Mouse (Mus musculus) G1E (cell line): ENCODE data around the gene Mst1.

Experiments
- CTCF ChIP-seq: IDR thresholded peaks from 2 replicates; pipeline ENCODE4 v1.5.1; 2012; ENCODE audit warnings: low read depth, low read length, inconsistent platforms, mixed read lengths
- GATA1 ChIP-seq: IDR thresholded peaks from 2 replicates; pipeline ENCODE4 v1.6.1; 2012; ENCODE audit warnings: borderline replicate concordance, low read length, inconsistent platforms, mixed read lengths
- TAL1 ChIP-seq: conservative IDR thresholded peaks from 2 replicates; pipeline ENCODE4 v1.6.1; 2012; ENCODE audit warnings: low read depth, low read length, inconsistent platforms, mixed read lengths

DNA sequence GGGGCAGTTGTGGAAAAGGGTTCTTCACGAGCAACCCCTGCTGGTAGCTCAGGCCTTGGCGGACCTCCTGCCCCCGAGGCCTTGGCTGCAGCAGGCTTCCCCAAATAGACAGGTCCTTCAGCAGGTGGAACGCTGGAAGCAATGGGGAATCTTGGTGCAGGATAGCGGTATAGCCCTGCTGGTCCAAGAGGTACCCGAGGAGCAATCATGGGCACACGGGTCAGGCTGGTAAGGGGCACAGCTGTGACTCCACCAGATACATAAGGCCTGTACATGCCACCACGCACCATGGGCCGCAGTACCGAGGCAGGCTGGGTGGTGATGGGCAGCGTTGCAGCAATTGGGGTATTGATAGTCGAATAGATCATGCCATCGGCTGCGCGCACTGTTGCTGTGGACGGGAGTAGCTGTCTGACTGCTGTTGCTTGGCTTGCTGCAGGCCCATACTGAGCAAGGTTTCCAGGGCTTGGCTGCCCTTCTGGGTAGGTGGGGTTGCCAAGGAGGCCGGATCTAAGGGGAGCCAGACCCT, 31.4 kb downstream of the Mst1 start:
- TF ChIP-seq CTCF (no peak), GATA1 (no peak), TAL1 (no peak)
